Mouse (Mus musculus): ENCODE results near the gene Dnajc8. TPM values are rescaled to one million over a fixed set of nuclear protein-coding genes. Genes with fewer than 3 reads are reported as not detected.
"Not testable (repeated sequence)": the region's sequence is repeated elsewhere in the genome, so short reads cannot be mapped to it uniquely, and the experiment has no call there.

Dnajc8 gene
- polyA plus RNA-seq, 1 experiment from 2014 or later: 245 TPM

DNA sequence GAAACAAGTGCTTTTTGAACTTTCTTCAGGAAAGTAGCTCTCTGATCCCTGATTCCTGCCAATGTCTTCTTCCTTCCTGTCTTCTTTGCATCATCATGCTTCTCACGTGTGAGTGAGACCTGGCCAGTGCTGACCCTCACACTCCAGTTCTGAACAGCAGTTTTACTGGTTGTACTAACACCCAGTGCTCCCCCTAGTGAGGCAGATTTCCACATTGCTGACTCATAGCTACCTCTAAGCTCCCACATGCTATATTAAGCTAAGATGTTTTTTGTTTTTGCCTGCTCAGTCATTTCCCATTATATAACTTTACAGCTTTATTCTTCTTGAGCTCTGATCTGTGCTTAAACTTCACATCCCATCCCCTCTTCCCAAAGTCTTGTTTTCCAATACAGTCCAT is 7.4 kb downstream of the Dnajc8 start:
- Histone ChIP-seq H3K4me2 (no peak overlapping the region), H3K4me3 (ENCODE audit: low read depth, low read length) (no peak overlapping the region), H3K27ac (ENCODE audit: low read depth, low read length) (no peak overlapping the region; the same call in 1 of the 2 replicates), H3K36me3 (ENCODE audit: control insufficient read depth, insufficient read depth, low read length) (peaks cover 40% of the 10 kb centered on the region), H3K4me1 (replicated peaks; ENCODE audit: control insufficient read depth, insufficient read depth, low read length) (peaks cover 4% of the 10 kb centered on the region), H3K27me3 (replicated peaks; ENCODE audit: control insufficient read depth, insufficient read depth, low read length) (no peaks in the 10 kb centered on the region), H3K9me3 (ENCODE audit: control insufficient read depth, low read length) (no peaks in the 10 kb centered on the region), H3K9ac (ENCODE audit: low read depth, low read length) (no peak overlapping the region)
- DNase-seq (ENCODE audit: low spot score) (no peak), ATAC-seq (replicated peaks; ENCODE audit: low FRiP score) (no peak)
- 46% methylated on average over 1 of the region's 1 CpGs for WGBS

DNA sequence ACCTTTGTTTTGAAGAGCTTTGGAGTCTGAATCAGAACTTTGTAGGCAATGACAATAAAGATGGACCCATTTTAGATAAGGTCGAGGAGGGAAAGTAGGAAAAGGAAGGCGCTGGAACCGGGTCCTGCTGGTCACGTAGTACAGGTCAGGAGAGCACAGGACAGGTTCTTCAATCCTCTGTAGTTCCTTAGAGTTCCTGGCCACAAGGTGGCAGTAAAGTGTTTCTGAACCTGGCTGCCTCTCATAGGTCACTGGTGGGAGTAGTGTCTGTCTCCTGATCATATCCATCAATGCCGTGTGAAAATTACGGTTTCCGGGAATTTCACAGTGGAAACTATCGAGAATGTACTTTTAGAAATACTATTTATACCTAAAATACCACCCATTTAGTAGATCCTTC is 10.5 kb downstream of the Dnajc8 start:
- H3K27ac ChIP-seq (ENCODE audit: low read depth, low read length): no peak overlapping the region
- peaks cover 58% of the 10 kb centered on the region for H3K36me3 ChIP-seq (ENCODE audit: control insufficient read depth, insufficient read depth, low read length)
- no peaks in the 10 kb centered on the region for H3K9me3 ChIP-seq (ENCODE audit: control insufficient read depth, low read length)
- no peak for DNase-seq (ENCODE audit: low spot score)
- H3K4me2 ChIP-seq: no peak overlapping the region
- no peak overlapping the region for H3K9ac ChIP-seq (ENCODE audit: low read depth, low read length)
- 43% methylated on average over 8 of the region's 8 CpGs for WGBS
- no peak overlapping the region for H3K4me3 ChIP-seq (ENCODE audit: low read depth, low read length)
- no peaks in the 10 kb centered on the region for H3K27me3 ChIP-seq (replicated peaks; ENCODE audit: control insufficient read depth, insufficient read depth, low read length)
- no peaks in the 10 kb centered on the region for H3K4me1 ChIP-seq (replicated peaks; ENCODE audit: control insufficient read depth, insufficient read depth, low read length)
- peak; percentile 65; the same call in 1 of the 2 replicates for ATAC-seq (replicated peaks; ENCODE audit: low FRiP score)

DNA sequence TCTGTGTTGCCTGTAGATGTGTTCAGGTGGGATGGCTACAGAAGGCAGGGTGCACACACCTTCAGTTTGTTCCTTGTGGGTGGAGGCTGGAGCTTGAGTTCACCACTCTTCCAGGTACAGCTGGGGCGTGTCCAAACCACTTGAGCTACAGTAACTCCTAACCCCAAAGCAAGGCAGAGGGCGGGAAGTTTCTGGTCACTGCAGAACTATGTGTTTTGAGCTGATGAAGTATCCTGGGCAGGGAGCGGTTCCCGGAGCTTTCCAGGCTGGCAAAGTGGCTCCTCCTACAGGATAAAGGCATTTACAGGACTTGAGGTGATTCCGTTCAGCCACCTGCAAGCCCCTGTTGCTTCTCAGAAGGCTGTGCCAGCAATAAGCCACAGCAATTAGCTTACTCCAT is 18.9 kb downstream of the Dnajc8 start:
- H3K36me3 ChIP-seq (ENCODE audit: control insufficient read depth, insufficient read depth, low read length): peaks cover 38% of the 10 kb centered on the region
- peaks cover 7% of the 10 kb centered on the region for H3K4me1 ChIP-seq (replicated peaks; ENCODE audit: control insufficient read depth, insufficient read depth, low read length)
- no peak for DNase-seq (ENCODE audit: low spot score)
- no peaks in the 10 kb centered on the region for H3K27me3 ChIP-seq (replicated peaks; ENCODE audit: control insufficient read depth, insufficient read depth, low read length)
- no peak overlapping the region for H3K4me2 ChIP-seq
- H3K4me3 ChIP-seq (ENCODE audit: low read depth, low read length): no peak overlapping the region
- H3K27ac ChIP-seq (ENCODE audit: low read depth, low read length): no peak overlapping the region
- ATAC-seq (replicated peaks; ENCODE audit: low FRiP score): no peak
- WGBS: 74% methylated on average over 5 of the region's 5 CpGs
- H3K9me3 ChIP-seq (ENCODE audit: control insufficient read depth, low read length): no peaks in the 10 kb centered on the region
- no peak overlapping the region; the same call in 1 of the 2 replicates for H3K9ac ChIP-seq (ENCODE audit: low read depth, low read length)

DNA sequence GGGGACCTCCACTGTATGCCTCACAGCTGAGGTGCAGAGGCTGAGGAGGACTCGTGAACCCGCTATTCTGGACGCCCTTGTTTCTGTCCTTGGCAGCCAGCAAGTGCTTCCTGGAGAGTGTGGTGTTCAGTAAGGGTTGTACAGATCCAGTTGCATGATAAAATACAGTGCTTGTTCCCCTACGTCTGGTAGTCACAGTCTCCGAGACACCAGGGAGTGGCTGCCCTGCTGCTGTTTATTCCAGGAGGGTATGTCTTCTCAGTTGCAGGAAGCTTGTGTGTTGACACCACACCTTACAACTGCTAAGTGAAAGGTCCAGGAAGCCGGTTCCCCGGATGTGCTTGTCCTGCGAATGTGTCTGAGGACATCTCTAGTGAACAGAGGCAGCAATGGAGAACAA is 19.3 kb downstream of the Dnajc8 start:
- ATAC-seq (replicated peaks; ENCODE audit: low FRiP score): no peak; the same call in 1 of the 2 replicates
- Histone ChIP-seq H3K27me3 (replicated peaks; ENCODE audit: control insufficient read depth, insufficient read depth, low read length) (no peaks in the 10 kb centered on the region), H3K4me3 (ENCODE audit: low read depth, low read length) (no peak overlapping the region), H3K4me2 (no peak overlapping the region), H3K27ac (ENCODE audit: low read depth, low read length) (no peak overlapping the region), H3K9ac (ENCODE audit: low read depth, low read length) (no peak overlapping the region), H3K4me1 (replicated peaks; ENCODE audit: control insufficient read depth, insufficient read depth, low read length) (peaks cover 7% of the 10 kb centered on the region), H3K36me3 (ENCODE audit: control insufficient read depth, insufficient read depth, low read length) (peaks cover 35% of the 10 kb centered on the region), H3K9me3 (ENCODE audit: control insufficient read depth, low read length) (no peaks in the 10 kb centered on the region)
- no peak for DNase-seq (ENCODE audit: low spot score)
- 67% methylated on average over 8 of the region's 8 CpGs for WGBS

DNA sequence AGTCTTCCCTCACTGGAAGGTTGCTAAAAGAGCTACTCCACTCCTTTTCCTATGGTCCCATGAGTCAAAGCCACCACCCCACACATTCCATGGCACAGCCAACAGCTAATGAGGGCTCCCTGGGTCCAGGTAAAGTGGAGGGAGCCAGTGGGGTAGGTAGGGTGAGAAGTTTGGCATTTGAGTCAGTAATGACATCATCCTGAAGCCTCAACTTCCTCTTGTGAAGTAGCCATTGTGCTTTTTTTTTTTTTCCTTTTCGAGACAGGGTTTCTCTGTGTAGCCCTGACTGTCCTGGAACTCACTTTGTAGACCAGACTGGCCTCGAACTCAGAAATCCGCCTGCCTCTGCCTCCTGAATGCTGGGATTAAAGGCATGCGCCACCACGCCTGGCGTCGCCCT is 20.2 kb downstream of the Dnajc8 start:
- 84% methylated on average over 7 of the region's 7 CpGs for WGBS
- not testable (repeated sequence) for H3K4me2 ChIP-seq

DNA sequence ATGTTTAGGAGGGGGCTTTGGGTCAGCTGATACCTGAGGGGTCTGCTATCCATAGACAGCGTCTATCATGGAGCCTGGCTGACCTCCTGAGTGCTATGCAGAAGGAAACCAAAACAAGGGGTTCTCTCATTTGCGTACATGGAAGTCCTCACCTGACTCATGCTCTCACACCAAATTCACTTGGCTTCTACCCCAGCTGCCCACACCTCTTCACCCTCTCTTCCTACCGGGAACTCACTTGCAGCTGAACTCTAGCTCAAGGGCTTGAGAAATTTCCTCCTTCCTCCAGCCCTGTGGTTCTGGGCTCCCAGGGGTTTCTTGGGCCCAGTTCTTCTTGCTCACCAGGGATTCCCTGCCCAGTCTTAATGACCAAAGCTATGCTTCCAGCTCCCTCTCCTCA is 27.9 kb downstream of the Dnajc8 start:
- peak overlapping the region; percentile 12; the same call in 1 of the 2 replicates for H3K4me2 ChIP-seq
- 71% methylated on average over 3 of the region's 3 CpGs for whole genome bisulfite sequencing

More for the DNA sequence above, 20.2 kb downstream of the Dnajc8 start:
- not testable (repeated sequence) for H3K4me3 ChIP-seq (ENCODE audit: low read depth, low read length); H3K9ac ChIP-seq (ENCODE audit: low read depth, low read length); H3K9me3 ChIP-seq (ENCODE audit: control insufficient read depth, low read length); H3K4me1 ChIP-seq (replicated peaks; ENCODE audit: control insufficient read depth, insufficient read depth, low read length); H3K27me3 ChIP-seq (replicated peaks; ENCODE audit: control insufficient read depth, insufficient read depth, low read length); ATAC-seq (replicated peaks; ENCODE audit: low FRiP score); DNase-seq (ENCODE audit: low spot score); H3K27ac ChIP-seq (ENCODE audit: low read depth, low read length)
- H3K36me3 ChIP-seq (ENCODE audit: control insufficient read depth, insufficient read depth, low read length): peaks cover 27% of the 10 kb centered on the region

DNA sequence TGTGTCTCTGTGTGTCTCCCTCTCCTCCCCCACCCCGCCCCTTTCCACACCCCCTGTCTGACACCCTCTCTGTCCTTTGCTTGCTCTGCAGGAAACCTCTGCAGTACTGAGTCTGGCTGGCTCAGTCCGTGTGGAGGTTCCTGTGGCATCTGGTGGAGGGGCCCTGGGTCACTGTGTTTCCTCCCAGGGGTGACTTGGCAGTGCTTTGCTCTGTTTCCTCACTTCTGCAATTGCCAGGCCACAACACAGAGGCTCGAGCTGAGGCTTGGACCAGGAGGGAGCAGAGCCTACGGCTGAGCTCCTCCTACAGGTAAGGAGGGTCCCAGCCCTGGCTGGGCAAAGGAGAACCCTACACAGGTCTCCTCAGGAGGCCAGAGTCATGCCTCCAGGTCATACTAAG is 28.6 kb downstream of the Dnajc8 start, which contains the start of gene Ptafr:
TSS of gene Ptafr (plus strand) at position 103 of the 400 bp plus-strand sequence.
- H3K9ac ChIP-seq (ENCODE audit: low read depth, low read length): no peak within 1 kb of the TSS
- no peaks in the 10 kb centered on the region for H3K36me3 ChIP-seq (ENCODE audit: control insufficient read depth, insufficient read depth, low read length)
- no peak within 1 kb of the TSS for H3K4me3 ChIP-seq (ENCODE audit: low read depth, low read length)
- DNase-seq (ENCODE audit: low spot score) (no peak), ATAC-seq (replicated peaks; ENCODE audit: low FRiP score) (0 out of 2 replicates have a peak, but pooled peaks have one; percentile 26)
- H3K27ac ChIP-seq (ENCODE audit: low read depth, low read length): no peak within 1 kb of the TSS
- no peaks in the 10 kb centered on the region for H3K27me3 ChIP-seq (replicated peaks; ENCODE audit: control insufficient read depth, insufficient read depth, low read length)
- H3K4me2 ChIP-seq: peak within 1 kb of the TSS; percentile 12; the same call in 1 of the 2 replicates
- H3K4me1 ChIP-seq (replicated peaks; ENCODE audit: control insufficient read depth, insufficient read depth, low read length): peaks cover 5% of the 10 kb centered on the region
- H3K9me3 ChIP-seq (ENCODE audit: control insufficient read depth, low read length): no peaks in the 10 kb centered on the region
- WGBS: 19% methylated on average over 4 of the region's 4 CpGs

More for the DNA sequence above, 27.9 kb downstream of the Dnajc8 start:
- H3K9me3 ChIP-seq (ENCODE audit: control insufficient read depth, low read length): no peaks in the 10 kb centered on the region
- H3K36me3 ChIP-seq (ENCODE audit: control insufficient read depth, insufficient read depth, low read length): no peaks in the 10 kb centered on the region
- H3K9ac ChIP-seq (ENCODE audit: low read depth, low read length): no peak overlapping the region
- ATAC-seq (replicated peaks; ENCODE audit: low FRiP score) (no peak), DNase-seq (ENCODE audit: low spot score) (no peak)
- H3K4me1 ChIP-seq (replicated peaks; ENCODE audit: control insufficient read depth, insufficient read depth, low read length): peaks cover 5% of the 10 kb centered on the region
- no peak overlapping the region for H3K27ac ChIP-seq (ENCODE audit: low read depth, low read length)
- no peaks in the 10 kb centered on the region for H3K27me3 ChIP-seq (replicated peaks; ENCODE audit: control insufficient read depth, insufficient read depth, low read length)
- no peak overlapping the region for H3K4me3 ChIP-seq (ENCODE audit: low read depth, low read length)

DNA sequence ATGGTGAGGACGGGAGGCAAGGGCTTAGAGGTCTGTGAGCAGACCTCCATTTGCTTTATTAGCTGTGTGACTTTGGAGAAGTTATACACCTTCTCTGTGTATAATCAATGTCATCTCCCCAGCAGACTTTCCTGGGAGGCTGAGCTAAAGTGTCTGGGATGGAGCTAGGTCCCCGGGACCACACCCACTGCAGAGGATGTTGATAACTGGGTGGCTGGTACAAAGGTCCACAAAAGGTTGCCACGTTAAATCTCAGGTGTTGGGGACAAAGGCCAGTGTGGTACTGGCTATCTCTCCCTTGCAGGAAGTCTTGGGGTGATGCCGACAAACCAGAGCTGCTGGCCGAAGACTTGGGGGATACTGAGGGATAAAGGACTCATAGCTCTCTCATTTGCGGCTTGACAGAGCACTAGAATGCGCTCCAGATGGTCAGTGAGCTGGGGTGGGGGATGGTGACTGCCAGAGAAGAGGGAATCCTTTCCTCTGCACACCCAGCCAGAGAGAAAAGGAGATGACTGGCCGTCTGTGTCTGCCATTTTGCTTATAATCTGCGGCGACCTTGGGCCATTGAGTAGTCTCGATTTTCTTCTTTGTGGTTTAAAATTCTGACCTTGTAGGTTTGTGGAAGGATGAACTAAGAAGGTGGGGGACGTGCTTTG is 29.9 kb downstream of the Dnajc8 start:
- Histone ChIP-seq H3K36me3 (ENCODE audit: control insufficient read depth, insufficient read depth, low read length) (no peaks in the 10 kb centered on the region), H3K4me3 (ENCODE audit: low read depth, low read length) (no peak overlapping the region), H3K4me1 (replicated peaks; ENCODE audit: control insufficient read depth, insufficient read depth, low read length) (peaks cover 5% of the 10 kb centered on the region), H3K9ac (ENCODE audit: low read depth, low read length) (no peak overlapping the region), H3K9me3 (ENCODE audit: control insufficient read depth, low read length) (no peaks in the 10 kb centered on the region), H3K4me2 (no peak overlapping the region), H3K27me3 (replicated peaks; ENCODE audit: control insufficient read depth, insufficient read depth, low read length) (no peaks in the 10 kb centered on the region), H3K27ac (ENCODE audit: low read depth, low read length) (no peak overlapping the region)
- ATAC-seq (replicated peaks; ENCODE audit: low FRiP score): no peak
- WGBS: 76% methylated on average over 12 of the region's 12 CpGs
- DNase-seq (ENCODE audit: low spot score): no peak

DNA sequence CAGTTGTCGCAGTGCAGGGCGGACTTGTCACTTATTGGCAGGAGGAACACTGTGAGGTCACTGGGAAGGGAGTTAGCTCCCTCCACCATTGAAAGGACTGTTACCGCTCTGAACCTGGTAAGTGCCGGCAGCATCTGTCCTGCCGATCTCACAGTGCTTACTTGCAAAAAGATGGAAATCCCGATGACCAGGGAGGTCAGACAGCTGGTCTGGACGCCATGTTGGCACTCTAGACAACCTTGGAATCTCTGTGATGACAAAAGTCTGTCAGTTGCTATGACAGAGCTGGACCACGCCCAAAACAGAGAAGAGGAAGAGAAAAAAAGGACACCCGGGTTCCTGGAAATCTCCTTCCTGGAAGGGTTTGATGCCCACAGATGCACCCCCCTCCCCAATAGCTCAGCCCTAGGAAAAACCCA is 32.0 kb downstream of the Dnajc8 start:
- no peaks in the 10 kb centered on the region for H3K27me3 ChIP-seq (replicated peaks; ENCODE audit: control insufficient read depth, insufficient read depth, low read length)
- WGBS: 60% methylated on average over 9 of the region's 9 CpGs
- no peak overlapping the region for H3K27ac ChIP-seq (ENCODE audit: low read depth, low read length)
- ATAC-seq (replicated peaks; ENCODE audit: low FRiP score) (no peak), DNase-seq (ENCODE audit: low spot score) (no peak)
- H3K36me3 ChIP-seq (ENCODE audit: control insufficient read depth, insufficient read depth, low read length): no peaks in the 10 kb centered on the region
- H3K4me1 ChIP-seq (replicated peaks; ENCODE audit: control insufficient read depth, insufficient read depth, low read length): peaks cover 5% of the 10 kb centered on the region
- no peak overlapping the region for H3K4me3 ChIP-seq (ENCODE audit: low read depth, low read length)
- H3K4me2 ChIP-seq: no peak overlapping the region
- H3K9me3 ChIP-seq (ENCODE audit: control insufficient read depth, low read length): no peaks in the 10 kb centered on the region
- H3K9ac ChIP-seq (ENCODE audit: low read depth, low read length): no peak overlapping the region
